Mouse (Mus musculus) thymus, postnatal 10 days (tissue): ENCODE measurements at regions not wholly inside any gene's neighbourhood (a gene's known extent, or its start where the extent isn't known, plus 50 kb on each side); places are given as distances from the start of the nearest gene placed in this dataset.

ENCODE experiments used
- DNase-seq, 2 experiments: peaks; one replicate each; pipeline ENCODE4 v3.0.0; 2021; ENCODE audit warnings: low spot score in 2 of 2

DNA sequence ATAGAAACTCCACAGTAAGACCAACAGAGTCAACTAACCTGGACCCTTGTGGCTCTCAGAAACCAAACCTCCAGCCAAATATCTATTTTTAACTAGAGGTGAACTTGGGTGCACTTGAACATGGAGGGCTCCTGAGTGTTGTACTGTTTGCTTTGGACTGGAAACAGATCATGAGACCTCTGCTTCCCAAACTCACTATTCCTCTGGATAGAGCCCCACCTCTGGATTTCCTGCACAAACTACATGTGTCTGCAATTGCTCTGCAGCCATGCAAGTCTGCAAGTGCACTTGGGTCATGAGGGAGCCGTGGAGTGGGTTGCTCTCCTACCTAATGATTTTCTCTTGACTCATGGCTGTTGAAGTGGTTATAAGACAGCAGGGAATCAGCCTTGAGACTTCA is 759.9 kb upstream of the Fam160b2 start:
- no peak for DNase-seq

GRCm38 (mm10) chr14:71338219-71338618 is 738.6 kb upstream of the Fam160b2 start:
- DNase-seq = no peak

DNA sequence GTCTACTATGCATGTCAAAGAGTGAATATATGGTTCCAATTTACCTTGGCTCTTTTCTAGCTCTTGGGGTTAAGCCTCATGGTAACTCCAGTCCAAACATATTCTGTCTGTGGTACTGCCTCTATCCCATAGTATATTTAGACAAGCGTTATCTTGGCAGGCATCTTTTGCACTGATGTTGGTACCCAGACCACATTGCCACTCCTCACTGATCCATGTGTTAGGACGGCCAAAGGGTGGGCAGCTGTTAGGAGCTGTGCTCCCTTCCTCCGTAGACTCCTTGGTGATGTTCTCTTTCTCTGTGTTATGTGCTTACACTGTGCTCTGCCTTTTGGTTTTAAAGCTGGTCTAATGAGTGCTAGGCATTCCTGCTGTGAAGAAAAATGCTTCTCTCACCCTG is 737.3 kb upstream of the Fam160b2 start:
- no peak for DNase-seq

GRCm38 (mm10) chr14:71334022-71334421 is 734.4 kb upstream of the Fam160b2 start:
- no peak for DNase-seq

DNA sequence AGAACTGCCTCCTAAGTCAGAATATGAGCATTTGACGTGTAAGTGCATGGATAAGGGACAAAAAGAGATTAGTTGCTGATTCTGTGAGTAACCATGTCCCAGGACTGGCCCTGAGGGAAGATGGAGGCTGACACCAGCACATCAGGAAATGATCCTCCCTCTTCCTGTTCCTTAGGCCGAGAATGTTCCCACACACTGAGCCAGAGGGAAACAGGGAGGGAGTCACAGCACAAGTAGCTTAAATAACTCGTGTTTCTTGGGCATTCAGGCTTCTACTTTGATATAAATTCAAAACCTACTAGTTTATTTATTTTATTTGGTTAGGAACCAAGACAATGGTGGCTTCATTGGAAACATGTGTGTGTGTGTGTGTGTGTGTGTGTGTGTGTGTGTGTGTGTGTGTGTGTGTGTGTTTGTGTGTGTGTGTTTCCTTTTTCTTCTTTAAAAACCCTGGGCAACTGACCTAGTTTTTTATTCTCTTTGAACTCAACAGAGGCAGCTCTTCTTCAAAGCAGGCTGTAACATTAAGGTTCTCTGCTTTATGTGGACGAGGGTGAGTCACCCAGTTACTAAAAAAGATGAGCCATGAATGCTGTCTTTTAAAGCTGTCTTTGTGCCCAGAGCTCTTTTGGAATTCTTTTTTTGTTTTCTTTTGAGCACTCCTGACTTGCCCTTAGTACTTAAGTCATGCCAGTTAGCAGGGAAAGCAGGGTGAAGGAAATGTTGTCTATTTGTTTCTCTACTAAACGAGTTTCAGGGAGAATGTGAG is 730.4 kb upstream of the Fam160b2 start:
- DNase-seq = no peak

- no peak for DNase-seq
Observed at GRCm38 (mm10) chr14:71327621-71328020, 728.0 kb upstream of the Fam160b2 start.

- no peak for DNase-seq
Observed at GRCm38 (mm10) chr14:71326521-71327105, 727.0 kb upstream of the Fam160b2 start.

GRCm38 (mm10) chr14:71315228-71315627 is 715.6 kb upstream of the Fam160b2 start:
- no peak for DNase-seq

DNA sequence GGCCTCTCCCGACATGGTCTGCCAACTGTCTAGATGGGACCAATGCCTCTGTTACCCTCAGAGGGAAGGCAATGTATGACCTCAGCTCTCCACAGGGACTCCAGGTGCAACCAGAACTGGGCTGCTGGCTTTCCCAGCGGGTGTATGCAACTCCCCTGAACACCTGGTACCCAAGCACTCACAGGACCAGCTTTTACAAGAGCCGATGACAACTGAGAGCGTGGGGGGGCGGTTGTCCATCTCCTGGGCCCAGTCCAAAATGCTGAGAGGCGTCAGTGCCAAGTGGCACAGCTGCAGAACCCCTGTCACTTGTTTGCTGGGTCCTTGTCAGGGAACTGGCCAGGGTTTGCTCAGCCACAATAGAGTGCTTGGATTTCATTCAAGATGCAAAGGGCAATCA is 700.1 kb upstream of the Fam160b2 start:
- DNase-seq = peak in 1 of 2 experiments; percentile 3

DNA sequence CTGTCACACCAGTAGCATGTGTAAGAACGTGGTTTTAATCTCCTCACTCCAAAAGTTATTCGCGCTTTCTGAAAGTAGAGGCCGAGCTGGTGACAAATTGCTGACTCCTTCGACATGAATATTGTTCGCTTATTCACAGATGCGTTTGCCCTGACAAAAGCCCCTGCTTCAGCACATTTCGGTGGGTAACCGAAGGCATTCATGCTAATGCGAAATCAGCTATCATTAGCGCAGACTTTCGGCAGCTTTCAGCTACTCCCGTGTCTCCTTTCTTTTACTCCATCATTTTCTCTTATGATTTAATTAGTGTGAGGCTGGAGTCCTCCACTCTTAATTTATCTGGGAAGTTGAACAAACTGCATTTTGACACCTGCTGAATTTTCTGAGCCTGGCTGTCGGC is 681.9 kb upstream of the Fam160b2 start:
- DNase-seq = no peak

DNA sequence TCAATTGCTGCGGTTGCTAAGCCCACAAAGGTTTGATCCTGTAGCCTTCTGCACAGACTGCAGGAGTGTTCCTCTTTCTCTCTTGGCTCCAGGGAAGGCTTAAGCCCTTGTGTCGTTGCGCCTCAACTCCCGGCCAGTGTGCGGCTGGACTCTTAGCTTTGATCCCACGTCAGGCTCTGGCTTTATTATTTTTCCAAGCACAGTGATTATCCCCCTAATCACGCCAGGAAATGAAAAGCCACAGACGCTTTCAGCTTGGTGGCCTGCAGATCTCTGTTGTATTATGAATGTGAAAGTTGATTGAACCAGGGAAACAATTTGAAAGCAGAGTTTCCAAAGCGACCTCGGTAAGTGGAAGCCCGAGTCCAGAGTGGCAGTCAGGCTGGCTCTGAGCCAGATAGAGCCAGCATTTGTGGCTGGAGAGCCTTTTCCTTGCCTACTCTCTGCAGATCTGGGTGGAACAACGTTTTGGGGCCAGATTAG is 676.7 kb upstream of the Fam160b2 start:
- no peak for DNase-seq

GRCm38 (mm10) chr14:71272470-71272869 is 672.8 kb upstream of the Fam160b2 start:
- DNase-seq = no peak

GRCm38 (mm10) chr14:71257650-71258049 is 658.0 kb upstream of the Fam160b2 start:
- no peak for DNase-seq

GRCm38 (mm10) chr14:71254207-71254606 is 654.6 kb upstream of the Fam160b2 start:
- DNase-seq = no peak

- DNase-seq = no peak
Observed at GRCm38 (mm10) chr14:71252136-71252535, 652.5 kb upstream of the Fam160b2 start.

DNA sequence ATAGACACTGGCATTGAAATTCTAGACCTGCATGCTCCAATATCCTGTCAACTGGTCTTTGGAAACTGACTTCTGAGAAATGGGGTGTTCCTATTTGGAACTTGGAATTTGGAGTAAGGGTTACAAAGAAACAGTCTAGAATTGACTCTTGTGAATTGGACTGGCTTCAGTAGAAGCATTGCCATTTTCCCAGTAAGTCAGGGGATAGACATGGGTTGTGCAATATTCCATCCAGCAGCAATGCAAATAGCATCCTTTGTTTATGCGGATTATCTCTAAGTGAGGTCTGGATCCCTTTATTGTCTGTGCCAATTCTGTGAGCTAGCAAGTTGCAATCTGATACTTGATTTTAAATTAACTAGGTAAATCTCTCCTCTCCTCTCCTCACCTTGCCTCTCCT is 651.5 kb upstream of the Fam160b2 start:
- DNase-seq = no peak

- DNase-seq = no peak
Observed at GRCm38 (mm10) chr14:71249387-71249965, 649.8 kb upstream of the Fam160b2 start.

GRCm38 (mm10) chr14:71248534-71248933 is 648.9 kb upstream of the Fam160b2 start:
- DNase-seq = no peak

DNA sequence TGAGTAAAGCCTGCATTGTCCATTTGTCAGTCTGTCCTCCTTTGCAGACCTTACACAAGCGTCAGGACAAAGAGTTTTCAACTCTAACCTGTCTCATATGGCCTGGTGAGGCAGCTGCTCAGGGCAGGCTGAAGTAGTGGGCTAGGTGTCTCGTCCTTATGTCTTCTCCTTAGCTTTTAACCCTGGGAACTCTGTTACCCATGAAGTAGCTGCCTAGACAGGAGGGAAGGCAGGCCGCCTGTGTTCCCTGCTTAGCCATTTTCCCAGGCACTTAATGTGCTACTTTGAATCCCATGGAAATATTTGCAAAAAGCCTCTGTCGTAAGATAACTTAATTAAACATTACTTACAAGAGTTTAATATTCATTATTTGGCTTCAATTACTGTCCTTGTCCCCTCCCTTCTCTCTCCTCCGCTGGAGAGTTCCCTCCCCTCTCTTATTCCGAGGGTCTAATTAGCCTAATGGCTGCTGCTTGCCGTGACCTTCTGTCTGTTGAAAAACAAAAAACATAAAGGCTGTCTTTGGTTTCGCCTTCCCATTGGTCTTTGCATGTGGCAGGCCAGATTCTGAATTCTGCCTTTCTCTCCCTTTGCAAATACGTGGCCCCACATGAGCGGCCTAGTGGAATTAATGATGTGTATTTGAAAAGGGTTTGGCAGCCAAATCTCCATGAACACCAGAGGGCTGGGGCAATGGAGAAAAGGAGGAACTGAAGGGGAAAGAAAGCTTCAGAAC is 642.2 kb upstream of the Fam160b2 start:
- no peak for DNase-seq

- no peak for DNase-seq
Observed at GRCm38 (mm10) chr14:71236192-71236591, 636.6 kb upstream of the Fam160b2 start.

- no peak for DNase-seq
Observed at GRCm38 (mm10) chr14:71234900-71235299, 635.3 kb upstream of the Fam160b2 start.

DNA sequence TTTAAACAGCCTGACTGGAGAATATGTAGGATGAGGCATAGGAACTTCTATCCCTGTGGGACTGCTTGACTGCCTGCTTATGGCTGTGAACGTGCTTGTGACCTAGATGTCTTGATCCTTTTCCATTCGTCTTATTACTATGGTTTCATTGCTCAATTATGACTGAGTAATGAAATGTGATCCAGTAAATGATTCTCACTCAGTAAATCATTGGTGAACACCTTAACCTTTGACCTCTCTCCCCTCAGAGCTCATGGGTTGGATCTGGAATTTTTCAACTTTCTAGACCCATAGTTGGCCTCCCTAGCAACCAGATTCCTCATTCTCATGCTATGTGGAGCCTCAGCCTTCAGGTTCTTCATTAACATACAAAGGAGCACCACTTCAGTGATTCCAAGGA is 634.6 kb upstream of the Fam160b2 start:
- DNase-seq = no peak
